Mouse (Mus musculus): ENCODE measurements around the gene Specc1. TPM values are rescaled to one million over a fixed set of nuclear protein-coding genes. Genes with fewer than 3 reads are reported as not detected.

Gene Specc1
- total and polyA plus RNA-seq, 3 experiments: 2.5 to 5.8 TPM; not detected in 1

DNA sequence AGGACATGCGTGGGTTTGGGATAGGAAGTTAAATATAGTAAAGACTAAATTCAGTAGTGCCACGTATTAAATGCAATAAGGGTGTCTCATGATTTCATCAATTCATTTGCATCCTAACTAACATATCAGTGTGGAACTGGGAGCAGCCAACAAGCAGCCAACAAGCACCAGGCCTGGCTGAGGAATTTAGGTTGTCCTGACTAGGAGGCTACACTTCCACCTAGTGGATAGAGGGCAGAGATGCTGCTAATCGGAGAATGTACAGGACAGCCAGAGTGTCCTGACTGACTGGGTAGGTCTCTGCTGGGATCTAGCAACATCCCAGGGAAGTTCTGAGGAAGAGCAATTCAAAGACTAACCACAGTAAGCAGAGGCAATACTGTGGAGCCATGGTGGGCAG lies 88.1 kb downstream of the Specc1 start:
- Histone ChIP-seq H3K36me3 (ENCODE audit: control insufficient read depth in 1 of 2, insufficient read depth in 2 of 2, low read length in 2 of 2) (no peaks in the 10 kb centered on the region), H3K9ac (ENCODE audit: control insufficient read depth, low read depth, low read length, poor library complexity, severe bottlenecking) (no peak overlapping the region), H3K9me3 (replicated peaks; ENCODE audit: insufficient read depth, low read length) (no peaks in the 10 kb centered on the region), H3K4me1 (ENCODE audit: control insufficient read depth in 1 of 2, insufficient read depth in 2 of 2, low read length in 2 of 2) (no peaks in the 10 kb centered on the region), H3K79me2 (ENCODE audit: control insufficient read depth, insufficient read depth, low read length, poor library complexity) (no peaks in the 10 kb centered on the region), H3K4me3 (ENCODE audit: control insufficient read depth in 1 of 2, insufficient read depth in 1 of 2, low read depth in 2 of 2, low read length in 2 of 2) (no peak overlapping the region), H3K27me3 (ENCODE audit: control insufficient read depth in 1 of 2, insufficient read depth in 2 of 2, low read length in 2 of 2) (no peaks in the 10 kb centered on the region), H3K27ac (ENCODE audit: control insufficient read depth, low read depth, low read length) (no peak overlapping the region)
- peak; percentile 62 for DNase-seq (ENCODE audit: low read depth, low spot score)
- TF ChIP-seq TCF12 (IDR thresholded peaks at IDR 0.05; ENCODE audit: low read depth, low read length) (0 out of 2 replicates have a peak, but pooled peaks have one; percentile 21), SMC3 (IDR thresholded peaks at IDR 0.05; ENCODE audit: low read depth, low read length) (peak; percentile 94), MEF2A (IDR thresholded peaks at IDR 0.05; ENCODE audit: extremely low read depth, insufficient replicate concordance, low read depth, low read length, poor library complexity, severe bottlenecking) (no peak), MAFK (IDR thresholded peaks at IDR 0.05; ENCODE audit: borderline replicate concordance, low read depth, low read length) (0 out of 2 replicates have a peak, but pooled peaks have one; percentile 19), ZC3H11A (IDR thresholded peaks at IDR 0.05; ENCODE audit: low read depth, low read length) (peak; percentile 88), RAD21 (IDR thresholded peaks at IDR 0.05; ENCODE audit: low read depth, low read length) (peak; percentile 75), CTCF (IDR thresholded peaks at IDR 0.05 in 2 of 3, conservative IDR thresholded peaks at IDR 0.05 in 1 of 3; ENCODE audit: control insufficient read depth in 1 of 3, insufficient read depth in 1 of 3, low read depth in 2 of 3, low read length in 3 of 3, poor library complexity in 1 of 3, severe bottlenecking in 1 of 3) (peak; percentile 42 to 80 (median 44)), SIN3A (IDR thresholded peaks at IDR 0.05; ENCODE audit: low read length) (peak; percentile 44; the same call in 1 of the 2 replicates), KAT2A (conservative IDR thresholded peaks at IDR 0.05; ENCODE audit: low read depth, low read length) (no peak), ELF1 (IDR thresholded peaks at IDR 0.05; ENCODE audit: low read depth, low read length) (0 out of 2 replicates have a peak, but pooled peaks have one; percentile 20)

DNA sequence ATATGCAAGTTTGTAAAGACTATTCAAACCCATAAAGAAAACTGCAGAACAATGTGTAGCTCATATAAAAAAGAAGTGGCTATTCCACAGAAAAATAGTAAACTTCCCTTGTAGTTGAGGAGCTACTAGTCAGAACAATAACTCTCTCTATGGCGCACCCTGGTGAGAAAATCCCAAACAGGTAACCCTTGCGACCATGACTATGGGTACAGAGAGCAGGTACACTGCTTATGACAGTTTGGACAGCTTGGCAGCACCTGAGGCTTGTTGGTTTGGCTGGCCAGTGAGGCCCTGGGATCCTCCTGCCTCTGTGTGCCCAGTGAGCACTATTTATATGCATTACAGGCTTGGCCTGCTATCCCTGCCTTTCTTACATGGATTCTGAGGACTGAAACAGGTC lies 89.4 kb downstream of the Specc1 start:
- no peaks in the 10 kb centered on the region for H3K36me3 ChIP-seq (ENCODE audit: control insufficient read depth in 1 of 2, insufficient read depth in 2 of 2, low read length in 2 of 2)
- no peaks in the 10 kb centered on the region for H3K9me3 ChIP-seq (replicated peaks; ENCODE audit: insufficient read depth, low read length)
- DNase-seq (ENCODE audit: low read depth, low spot score): no peak
- TF ChIP-seq RAD21 (IDR thresholded peaks at IDR 0.05; ENCODE audit: low read depth, low read length) (peak; percentile 1), NRF1 (IDR thresholded peaks at IDR 0.05; ENCODE audit: insufficient read depth, low read depth, low read length, poor library complexity, severe bottlenecking) (no peak), CTCF (IDR thresholded peaks at IDR 0.05 in 2 of 3, conservative IDR thresholded peaks at IDR 0.05 in 1 of 3; ENCODE audit: control insufficient read depth in 1 of 3, insufficient read depth in 1 of 3, low read depth in 2 of 3, low read length in 3 of 3, poor library complexity in 1 of 3, severe bottlenecking in 1 of 3) (peak in 1 of 3 experiments; percentile 28; a peak in 2 of 6 replicates), SMC3 (IDR thresholded peaks at IDR 0.05; ENCODE audit: low read depth, low read length) (peak; percentile 51), SIN3A (IDR thresholded peaks at IDR 0.05; ENCODE audit: low read length) (no peak), ZC3H11A (IDR thresholded peaks at IDR 0.05; ENCODE audit: low read depth, low read length) (peak; percentile 35), BHLHE40 (IDR thresholded peaks at IDR 0.05; ENCODE audit: borderline replicate concordance, low read depth, low read length) (no peak), E2F4 (IDR thresholded peaks at IDR 0.05; ENCODE audit: borderline replicate concordance, low read depth, low read length) (no peak), USF1 (IDR thresholded peaks at IDR 0.05; ENCODE audit: low read depth, low read length) (no peak), HCFC1 (IDR thresholded peaks at IDR 0.05; ENCODE audit: low read depth, low read length) (no peak), MAX (IDR thresholded peaks at IDR 0.05; ENCODE audit: low read length) (no peak), CHD1 (IDR thresholded peaks at IDR 0.05; ENCODE audit: low read depth, low read length) (no peak), MYC (IDR thresholded peaks at IDR 0.05; ENCODE audit: low read depth, low read length) (no peak)
- no peak overlapping the region for H3K9ac ChIP-seq (ENCODE audit: control insufficient read depth, low read depth, low read length, poor library complexity, severe bottlenecking)
- no peaks in the 10 kb centered on the region for H3K27me3 ChIP-seq (ENCODE audit: control insufficient read depth in 1 of 2, insufficient read depth in 2 of 2, low read length in 2 of 2)
- H3K4me1 ChIP-seq (ENCODE audit: control insufficient read depth in 1 of 2, insufficient read depth in 2 of 2, low read length in 2 of 2): 0 out of 4 replicates have a peak, but pooled peaks cover 0 to 2% of the 10 kb centered on the region in 2 experiments
- no peaks in the 10 kb centered on the region for H3K79me2 ChIP-seq (ENCODE audit: control insufficient read depth, insufficient read depth, low read length, poor library complexity)
- no peak overlapping the region for H3K27ac ChIP-seq (ENCODE audit: control insufficient read depth, low read depth, low read length)
- H3K4me3 ChIP-seq (ENCODE audit: control insufficient read depth in 1 of 2, insufficient read depth in 1 of 2, low read depth in 2 of 2, low read length in 2 of 2): no peak overlapping the region
